Mouse (Mus musculus) forebrain, embryonic 16.5 days (tissue): ENCODE results near the gene Ifnab. TPM values are rescaled to one million over a fixed set of nuclear protein-coding genes. Genes with fewer than 3 reads are reported as not detected.

Source experiments
- ATAC-seq: fragments of 200-750 bp; cut with Nextera tagmentation; 2 replicates; pipeline ENCODE4 v1.8.0; 2017; ENCODE audit warnings: mild to moderate bottlenecking, moderate library complexity
- H3K27ac ChIP-seq: fragments of 300-500 bp; sonication (generic); 2 replicates; pipeline ENCODE4 v1.5.1; 2014; ENCODE audit warnings: low read length, control low read depth
- H3K27me3 ChIP-seq: fragments of 300-500 bp; sonication (generic); replicated peaks from 2 replicates; pipeline ENCODE4 v1.6.1; 2014; ENCODE audit warnings: low read length; ENCODE audit not compliant: control insufficient read depth, insufficient read depth
- H3K36me3 ChIP-seq: fragments of 300-500 bp; sonication (generic); 2 replicates; pipeline ENCODE4 v1.6.1; 2014; ENCODE audit not compliant: control insufficient read depth, insufficient read depth
- H3K4me1 ChIP-seq: fragments of 300-500 bp; sonication (generic); replicated peaks from 2 replicates; pipeline ENCODE4 v1.6.1; 2014; ENCODE audit warnings: low read length; ENCODE audit not compliant: control insufficient read depth, insufficient read depth
- H3K4me2 ChIP-seq: fragments of 300-500 bp; sonication (generic); 2 replicates; pipeline ENCODE4 v1.6.1; 2014; ENCODE audit warnings: mild to moderate bottlenecking, low read length, control low read depth
- H3K4me3 ChIP-seq: fragments of 300-500 bp; sonication (generic); replicated peaks from 2 replicates; pipeline ENCODE4 v1.5.1; 2014; ENCODE audit warnings: mild to moderate bottlenecking, low read length, control low read depth
- H3K9ac ChIP-seq: fragments of 300-500 bp; sonication (generic); replicated peaks from 2 replicates; pipeline ENCODE4 v1.6.1; 2014; ENCODE audit warnings: low read depth, low read length, control low read depth
- H3K9me3 ChIP-seq: fragments of 300-500 bp; sonication (generic); 2 replicates; pipeline ENCODE4 v1.6.1; 2016; ENCODE audit warnings: low read length; ENCODE audit not compliant: control insufficient read depth
- WGBS: fragments of 180-500 bp; shearing (Covaris S2); extraction: QIAGEN DNeasy Blood & Tissue Kit; methylation state at CpG from one replicate; pipeline ENCODE4 v1.1.7; 2014; 5-methylcytosine and 5-hydroxymethylcytosine counted together
- polyA plus RNA-seq: library from polyadenylated mRNA; unstranded; fragments of >200 nt; fragmentation: Nextera tagmentation; extraction: Ambion mirVana; gene quantifications from 2 replicates; pipeline ENCODE4 v1.2.1, GENCODE M21; 2015

Ifnab gene
- not detected in 2 replicates for polyA plus RNA-seq

DNA sequence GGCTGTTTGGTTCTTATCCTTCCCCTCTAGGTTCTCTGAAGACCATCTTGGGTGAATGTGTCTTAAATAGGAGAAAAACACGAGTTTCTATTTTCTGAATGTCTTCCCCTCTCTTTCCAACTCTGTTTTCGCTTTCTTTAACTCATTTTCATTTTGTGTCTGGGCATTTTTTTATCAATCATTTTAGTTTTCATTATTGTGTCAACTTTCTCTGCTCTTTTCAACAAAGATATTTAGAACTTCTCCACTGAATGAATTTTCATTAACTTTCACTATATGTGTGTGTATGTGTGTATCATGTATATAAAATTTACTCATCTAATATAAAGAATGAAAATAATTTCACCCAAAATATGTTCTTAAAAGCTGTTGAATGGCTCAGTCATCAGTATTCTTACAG lies at the start of gene Ifnab:
TSS of gene Ifnab (minus strand) at position 101 of the 400 bp plus-strand sequence.
- WGBS, result 65% methylated on average over 2 of the region's 2 CpGs
- no peak for ATAC-seq
- no peaks in the 10 kb centered on the region for H3K4me1 ChIP-seq
- H3K9me3 ChIP-seq, result no peaks in the 10 kb centered on the region
- H3K4me2 ChIP-seq, result no peak within 1 kb of the TSS
- H3K27ac ChIP-seq, result no peak within 1 kb of the TSS
- no peaks in the 10 kb centered on the region for H3K27me3 ChIP-seq
- H3K4me3 ChIP-seq, result no peak within 1 kb of the TSS
- H3K36me3 ChIP-seq, result no peaks in the 10 kb centered on the region
- no peak within 1 kb of the TSS for H3K9ac ChIP-seq

DNA sequence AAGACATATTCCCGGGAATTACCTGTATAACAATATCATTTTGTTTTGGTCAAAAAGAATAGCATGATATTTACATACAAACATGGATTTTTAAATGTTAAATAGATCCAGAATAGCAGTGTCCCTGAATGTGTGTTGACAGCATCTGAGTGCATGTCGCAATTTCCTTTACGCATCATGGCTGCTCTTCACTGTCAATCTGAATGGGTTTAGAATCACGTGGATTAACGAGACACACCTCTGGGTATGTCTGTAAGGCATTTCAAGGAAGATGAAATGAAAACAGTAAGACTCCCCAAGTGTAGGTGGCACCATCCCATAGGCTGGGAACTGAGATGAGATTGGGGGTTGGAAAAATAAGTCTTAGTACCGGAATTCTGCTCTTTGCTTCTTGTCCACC lies 47.9 kb upstream of the Ifnab start:
- no peak overlapping the region for H3K4me2 ChIP-seq
- ATAC-seq, result no peak

DNA sequence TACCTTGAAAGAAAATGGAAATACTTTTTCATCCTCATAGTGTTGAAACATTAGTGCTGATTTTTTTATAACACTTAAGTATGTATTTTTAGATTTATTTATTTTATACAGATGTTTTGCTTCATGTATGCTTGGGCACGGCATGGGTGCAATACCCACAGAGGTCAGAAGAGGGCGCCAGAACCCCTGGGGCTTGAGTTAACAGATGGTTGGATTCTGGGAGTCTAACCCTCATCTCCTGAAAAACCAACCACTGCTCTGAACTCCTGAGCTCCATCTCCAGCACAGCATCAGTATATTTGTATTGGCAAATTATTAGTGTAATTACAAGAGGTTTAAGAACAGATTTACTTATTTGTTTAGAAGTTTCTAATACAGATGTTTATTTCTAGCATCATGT lies 47.3 kb upstream of the Ifnab start:
- no peak overlapping the region for H3K9ac ChIP-seq
- H3K27ac ChIP-seq, result no peak overlapping the region
- H3K9me3 ChIP-seq, result no peaks in the 10 kb centered on the region
- H3K4me3 ChIP-seq, result no peak overlapping the region
- H3K36me3 ChIP-seq, result no peaks in the 10 kb centered on the region
- no peaks in the 10 kb centered on the region for H3K27me3 ChIP-seq
- H3K4me1 ChIP-seq, result no peaks in the 10 kb centered on the region
- H3K4me2 ChIP-seq, result no peak overlapping the region
- WGBS, result 2% methylated on average over 2 of the region's 2 CpGs
- ATAC-seq, result no peak

More for the DNA sequence above, 47.9 kb upstream of the Ifnab start:
- Histone ChIP-seq H3K9ac (no peak overlapping the region), H3K4me1 (no peaks in the 10 kb centered on the region), H3K27me3 (no peaks in the 10 kb centered on the region), H3K36me3 (no peaks in the 10 kb centered on the region), H3K9me3 (no peaks in the 10 kb centered on the region), H3K27ac (no peak overlapping the region), H3K4me3 (no peak overlapping the region)
- 87% methylated on average over 6 of the region's 6 CpGs for WGBS

DNA sequence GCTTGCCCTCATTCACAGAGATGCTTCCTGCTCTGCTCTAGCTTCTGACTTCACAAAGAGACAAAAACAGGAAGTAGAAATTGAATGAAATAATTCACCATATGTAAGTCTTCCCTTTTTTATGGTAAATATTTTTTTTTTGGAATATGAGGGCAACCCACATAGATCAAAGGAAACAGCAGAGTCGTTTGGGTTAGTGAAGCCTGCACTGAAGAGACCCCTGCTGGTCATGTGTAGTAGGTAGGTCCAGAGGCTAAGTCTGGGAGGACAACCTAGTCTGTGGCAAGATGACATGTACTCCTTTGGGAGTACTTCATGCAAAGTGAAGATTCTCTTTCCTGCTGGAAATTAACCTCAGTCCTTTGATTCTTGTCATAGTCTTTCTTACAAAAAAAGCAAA lies 36.2 kb upstream of the Ifnab start:
- Histone ChIP-seq H3K36me3 (no peaks in the 10 kb centered on the region), H3K27ac (no peak overlapping the region), H3K4me3 (no peak overlapping the region), H3K9ac (no peak overlapping the region), H3K4me1 (no peaks in the 10 kb centered on the region), H3K4me2 (no peak overlapping the region), H3K27me3 (no peaks in the 10 kb centered on the region), H3K9me3 (no peaks in the 10 kb centered on the region)
- 3% methylated on average over 1 of the region's 1 CpGs for WGBS
- ATAC-seq, result no peak

DNA sequence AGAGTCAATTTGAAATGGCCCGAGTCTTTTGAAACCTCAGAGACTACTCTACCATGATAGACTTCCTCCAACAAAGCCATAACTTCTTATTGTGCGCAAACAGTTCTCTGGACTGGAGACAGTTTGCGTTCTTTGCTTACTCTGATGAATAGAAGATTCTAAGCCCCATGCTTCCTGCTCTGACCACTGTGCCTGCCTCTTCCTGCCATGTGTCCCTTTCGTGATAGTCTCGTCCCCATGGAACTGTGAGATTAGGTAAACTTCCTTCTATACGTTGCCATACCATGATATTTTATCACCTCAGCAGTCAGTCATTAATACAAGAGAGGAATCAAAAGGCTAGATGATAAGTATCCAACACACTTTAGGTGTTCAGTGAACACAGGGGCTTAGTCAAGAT lies 35.6 kb upstream of the Ifnab start:
- Histone ChIP-seq H3K36me3 (no peaks in the 10 kb centered on the region), H3K4me3 (no peak overlapping the region), H3K9me3 (no peaks in the 10 kb centered on the region), H3K4me1 (no peaks in the 10 kb centered on the region), H3K27me3 (no peaks in the 10 kb centered on the region), H3K4me2 (no peak overlapping the region), H3K9ac (no peak overlapping the region), H3K27ac (no peak overlapping the region)
- WGBS, result 91% methylated on average over 6 of the region's 6 CpGs
- ATAC-seq, result no peak

DNA sequence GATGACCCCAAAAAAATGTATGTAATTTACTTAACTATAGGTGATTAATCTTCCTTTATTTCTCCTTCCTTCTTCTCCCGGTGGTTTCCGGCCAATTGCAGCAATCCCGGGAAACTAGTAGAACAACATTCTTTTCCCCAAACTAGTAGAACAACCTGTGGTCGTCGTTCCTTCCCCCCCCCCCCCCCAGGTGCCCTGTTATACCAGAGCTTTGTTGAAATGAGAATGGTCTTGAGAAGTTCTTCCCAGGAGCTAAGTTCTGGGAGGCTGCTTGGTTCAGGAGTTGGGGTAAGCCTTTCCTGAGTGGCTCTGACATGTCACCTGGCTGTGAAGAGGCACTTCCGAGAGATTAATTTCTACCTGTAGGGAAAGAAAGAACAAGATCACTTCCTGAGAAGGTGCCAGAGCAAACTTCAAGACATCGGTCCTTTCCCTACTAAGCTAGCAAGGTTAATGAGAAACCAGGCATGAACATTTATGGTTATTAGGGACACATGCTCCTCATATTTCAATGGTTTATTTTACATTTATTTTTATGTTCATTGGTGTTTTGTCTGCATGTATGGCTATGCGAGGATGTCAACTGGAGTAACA lies 32.4 kb upstream of the Ifnab start:
- Histone ChIP-seq H3K4me1 (peaks cover 20% of the 10 kb centered on the region), H3K9ac (no peak overlapping the region), H3K4me2 (no peak overlapping the region), H3K9me3 (no peaks in the 10 kb centered on the region), H3K36me3 (peaks cover 2% of the 10 kb centered on the region), H3K27me3 (no peaks in the 10 kb centered on the region), H3K4me3 (no peak overlapping the region), H3K27ac (no peak overlapping the region)
- WGBS, result 70% methylated on average over 8 of the region's 8 CpGs
- ATAC-seq, result no peak

DNA sequence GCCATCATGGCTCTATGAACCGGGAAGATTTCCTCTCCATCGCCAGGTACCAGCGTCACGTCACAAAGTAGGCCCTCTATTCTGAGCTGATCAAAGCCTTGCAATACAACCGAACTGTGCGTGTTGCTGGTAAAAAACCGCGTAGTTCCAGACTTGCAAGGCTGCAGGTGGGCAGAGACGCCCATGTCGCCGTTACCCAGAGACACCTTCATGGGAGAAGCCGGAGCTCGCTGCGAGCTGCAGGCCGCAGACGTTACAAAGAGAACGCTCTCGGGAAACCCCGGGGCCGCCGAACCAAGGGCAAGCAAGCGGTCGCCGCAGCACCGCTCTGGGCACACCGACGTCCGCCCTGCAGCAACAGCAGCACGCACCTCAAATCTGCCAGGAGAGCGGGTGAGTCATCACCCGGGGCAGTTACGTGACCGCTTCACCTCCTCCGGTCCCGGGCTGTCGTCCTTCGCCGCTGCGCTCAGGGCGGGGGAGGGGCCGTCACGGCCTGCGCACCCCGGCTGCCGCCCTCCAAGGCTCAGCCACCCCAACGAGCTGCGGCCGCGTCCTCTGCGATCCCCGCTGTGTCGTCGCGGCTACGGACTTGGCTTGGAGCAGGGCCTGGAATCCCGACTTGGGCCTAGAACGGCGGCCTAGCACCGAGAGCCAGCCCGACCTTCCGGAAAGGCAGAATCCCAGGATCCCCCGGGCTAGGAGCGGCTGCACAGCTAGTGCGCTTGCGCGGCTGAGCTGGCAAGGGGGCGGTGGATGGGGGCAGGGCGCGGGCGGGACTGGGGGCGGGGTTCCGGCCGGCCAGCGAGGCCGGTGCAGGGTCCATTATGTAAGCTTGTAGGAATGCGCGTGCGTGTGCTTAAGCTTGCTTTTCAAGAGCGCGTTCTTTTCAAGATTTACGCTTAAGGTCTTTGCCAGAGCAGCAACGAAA lies 30.9 kb upstream of the Ifnab start, which contains the start of the genes Gm26566 and Klhl9:
TSS of gene Gm26566 (plus strand) at position 15 of the 931 bp plus-strand sequence.
TSS of gene Klhl9 (minus strand) at position 675 of the 931 bp plus-strand sequence.
- Histone ChIP-seq H3K4me2 (peak within 1 kb of the TSS; percentile 97), H3K36me3 (peaks cover 2% of the 10 kb centered on the region), H3K9ac (peak within 1 kb of the TSS; percentile 98), H3K27me3 (no peaks in the 10 kb centered on the region), H3K9me3 (no peaks in the 10 kb centered on the region), H3K4me1 (peaks cover 26% of the 10 kb centered on the region), H3K27ac (peak within 1 kb of the TSS; percentile 96), H3K4me3 (peak within 1 kb of the TSS; percentile 83)
- WGBS, result under 1% methylated on average over 80 of the region's 82 CpGs
- ATAC-seq, result peak; percentile 95

DNA sequence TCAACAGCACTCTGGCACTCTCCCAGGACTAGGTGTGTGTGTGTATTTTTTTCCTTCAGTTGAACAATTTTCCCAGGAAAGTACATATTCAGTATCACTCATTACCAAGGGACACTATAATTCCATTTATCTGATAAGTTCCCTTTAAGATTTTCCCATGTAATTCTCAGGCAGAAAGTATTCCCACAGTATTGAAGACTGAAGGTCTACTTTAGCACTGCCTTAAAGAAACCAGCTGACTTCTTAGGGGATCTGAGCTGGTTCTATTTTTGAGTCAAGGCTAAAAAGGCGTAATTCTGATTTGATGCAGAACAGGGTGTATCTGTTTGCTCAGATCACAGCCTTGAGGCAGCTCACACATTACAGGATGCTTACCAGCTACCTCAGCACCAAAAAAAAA lies 27.6 kb upstream of the Ifnab start:
- H3K9me3 ChIP-seq, result no peaks in the 10 kb centered on the region
- H3K4me1 ChIP-seq, result peaks cover 28% of the 10 kb centered on the region
- peaks cover 17% of the 10 kb centered on the region for H3K36me3 ChIP-seq
- no peak overlapping the region for H3K9ac ChIP-seq
- WGBS, result 56% methylated on average over 1 of the region's 1 CpGs
- peak overlapping the region; percentile 29 for H3K4me3 ChIP-seq
- peak overlapping the region; percentile 55 for H3K4me2 ChIP-seq
- no peak for ATAC-seq
- H3K27ac ChIP-seq, result no peak overlapping the region
- no peaks in the 10 kb centered on the region for H3K27me3 ChIP-seq

DNA sequence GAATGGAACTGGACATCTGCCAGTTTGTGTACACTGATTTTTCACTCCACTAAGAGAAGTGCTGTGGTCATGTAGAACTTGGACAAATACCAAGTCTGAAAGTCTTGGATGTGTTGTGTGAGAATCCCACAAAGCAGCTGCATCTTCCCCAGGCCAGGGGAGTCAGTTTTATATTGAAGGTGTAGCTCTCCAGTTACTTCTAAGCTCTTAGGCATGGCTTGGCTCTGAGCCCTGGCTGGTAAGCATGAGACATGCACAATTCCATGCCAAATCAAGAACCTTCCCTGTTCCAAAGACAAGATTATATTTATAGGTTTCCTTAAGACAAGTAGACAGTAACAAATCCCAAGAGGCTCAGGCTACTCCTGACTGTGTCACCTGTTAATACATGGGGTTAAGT lies 23.9 kb upstream of the Ifnab start:
- Histone ChIP-seq H3K27me3 (no peaks in the 10 kb centered on the region), H3K4me3 (no peak overlapping the region), H3K27ac (no peak overlapping the region), H3K4me1 (peaks cover 15% of the 10 kb centered on the region), H3K9me3 (no peaks in the 10 kb centered on the region), H3K4me2 (no peak overlapping the region), H3K9ac (no peak overlapping the region), H3K36me3 (peaks cover 15% of the 10 kb centered on the region)
- ATAC-seq, result no peak
